Comparison of ENCODE assay signal across 1 mouse cellular context in the genomic region with DNA sequence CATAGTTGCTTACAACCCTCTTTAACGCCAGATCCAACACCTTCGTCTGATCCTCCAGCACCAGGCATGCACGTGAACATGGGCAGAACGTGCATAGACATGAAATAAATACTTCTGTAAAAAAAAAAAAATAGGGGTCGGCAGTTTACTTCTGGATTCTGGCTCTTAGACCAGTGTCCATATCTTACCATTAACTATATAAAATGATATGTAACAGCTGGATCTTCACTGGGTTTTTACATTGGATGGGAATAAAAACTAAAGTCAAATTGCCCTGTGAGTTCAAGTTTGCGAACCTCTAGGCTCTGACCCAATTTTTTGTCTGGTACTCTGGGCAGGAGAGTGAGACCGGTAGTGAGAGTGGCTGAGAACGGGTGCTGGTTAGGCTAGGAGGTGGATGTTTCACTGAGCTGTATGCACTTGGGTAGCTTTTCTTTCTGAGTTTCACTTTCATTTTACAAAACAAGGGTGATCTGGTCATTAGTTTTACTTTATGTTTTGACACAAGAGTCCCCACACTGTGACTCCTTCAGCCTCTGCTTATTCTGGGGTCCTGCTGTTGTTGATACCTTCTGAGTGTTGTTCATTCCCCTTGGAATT.
TF ChIP-seq lines count a peak whose summit lies in the region.

No protein-coding gene starts in this region.

TF ChIP-seq in CH12.LX, 34 proteins besides CTCF, POLR2A, EP300 and RAD21 (continued from another document):
- TF ChIP-seq UBTF (IDR thresholded peaks at IDR 0.05; ENCODE audit: low read depth, low read length), result 0 out of 2 replicates have a peak, but pooled peaks have one; percentile 59
- peak; percentile 67; the same call in 1 of the 2 replicates for TF ChIP-seq ETS1 (conservative IDR thresholded peaks at IDR 0.05; ENCODE audit: low read depth, low read length)
- 0 out of 2 replicates have a peak, but pooled peaks have one; percentile 40 for TF ChIP-seq CHD2 (IDR thresholded peaks at IDR 0.05; ENCODE audit: low read length)
- no peak for TF ChIP-seq GABPA (IDR thresholded peaks at IDR 0.05; ENCODE audit: insufficient replicate concordance, low read depth, low read length)
- TF ChIP-seq USF2 (conservative IDR thresholded peaks at IDR 0.05; ENCODE audit: low read depth, low read length), result no peak
- TF ChIP-seq POLR2AphosphoS2 (IDR thresholded peaks at IDR 0.05; ENCODE audit: low read depth, low read length), result no peak; the same call in 1 of the 2 replicates
- TF ChIP-seq ZKSCAN1 (IDR thresholded peaks at IDR 0.05; ENCODE audit: borderline replicate concordance, low read depth, low read length), result no peak
TF ChIP-seq in CH12.LX: peak in this region for 20.
